Mouse (Mus musculus) thymus, adult 2 months (tissue): ENCODE measurements around the gene Myo15b.

ENCODE experiments used
- CTCF ChIP-seq: fragments of 200-500 bp; IDR thresholded peaks from 2 replicates; pipeline ENCODE4 v1.5.1; 2012; ENCODE audit warnings: mild to moderate bottlenecking, control low read depth, low read length, moderate library complexity, borderline replicate concordance; ENCODE audit not compliant: control insufficient read depth, poor library complexity, insufficient read depth; ENCODE audit errors: extremely low read depth
- POLR2A ChIP-seq: fragments of 200-500 bp; IDR thresholded peaks from 2 replicates; pipeline ENCODE4 v1.6.1; 2012; ENCODE audit warnings: mild to moderate bottlenecking, low read length, control low read depth, moderate library complexity; ENCODE audit not compliant: control insufficient read depth, poor library complexity, insufficient read depth; ENCODE audit errors: extremely low read depth

- no peak for TF ChIP-seq CTCF
- no peak for TF ChIP-seq POLR2A
Observed at GRCm38 (mm10) chr11:115833021-115833513, 25.1 kb upstream of the Myo15b start.
